8 mouse cellular contexts compared by ENCODE assay signal in the genomic region with DNA sequence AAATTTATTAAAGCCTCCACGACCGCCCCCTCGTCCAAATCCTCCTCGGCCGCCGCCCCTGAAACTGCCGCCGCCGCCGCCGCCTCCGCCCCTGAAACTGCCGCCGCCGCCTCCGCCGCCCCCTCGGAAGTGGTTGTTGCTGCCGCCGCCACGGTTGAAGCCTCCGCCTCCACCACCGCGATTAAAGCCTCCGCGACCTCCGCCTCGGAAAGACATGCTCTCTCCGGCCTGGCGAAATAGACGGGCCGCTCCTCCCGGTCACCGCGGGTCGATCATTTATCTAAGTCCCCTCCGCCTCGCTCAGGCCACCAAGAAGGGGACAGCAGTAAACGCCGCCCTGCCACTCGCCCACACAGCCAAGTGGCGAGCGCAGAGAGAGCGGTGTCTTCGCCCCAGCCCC. TPM values are rescaled to one million over a fixed set of nuclear protein-coding genes. Genes with fewer than 3 reads are reported as not detected.
DNase-seq lines count a peak whose midpoint lies in the region; ATAC-seq and TF ChIP-seq lines count a peak whose summit lies in the region.

No protein-coding gene starts in this region.

- no peak for TF ChIP-seq CTCF in kidney, adult 2 months (conservative IDR thresholded peaks at IDR 0.05; ENCODE audit: insufficient read depth, insufficient read length, low read depth, low read length)

- DNase-seq in kidney, adult 2 months: no peak
- no peak for DNase-seq in kidney, adult 8-10 months
- peak; percentile 44 for DNase-seq in NIH3T3 (ENCODE audit: low read depth)
- DNase-seq in midbrain, embryonic 11.5 days (ENCODE audit: low spot score, missing footprints): no peak
- DNase-seq in thymus, postnatal 4 days: peak; percentile 80
- DNase-seq in cerebellum, postnatal 36 days: no peak

- no peak for TF ChIP-seq POLR2A in kidney, adult 2 months (IDR thresholded peaks at IDR 0.05; ENCODE audit: low read depth, low read length)

- peaks cover 3% of the 10 kb centered on the region; the same call in 1 of the 2 replicates for H3K4me1 ChIP-seq in kidney, adult 2 months (ENCODE audit: control insufficient read depth, insufficient read depth, low read length)
- H3K4me1 ChIP-seq in forebrain, embryonic 15.5 days: peaks cover 15% of the 10 kb centered on the region
- peaks cover 12% of the 10 kb centered on the region for H3K4me1 ChIP-seq in limb, embryonic 12.5 days (replicated peaks)
- H3K4me1 ChIP-seq in midbrain, embryonic 11.5 days (ENCODE audit: control insufficient read depth, insufficient read depth, low read length): peaks cover 8% of the 10 kb centered on the region

- peak overlapping the region; percentile 66 for H3K9ac ChIP-seq in forebrain, embryonic 15.5 days (replicated peaks)
- peak overlapping the region; percentile 84 for H3K9ac ChIP-seq in limb, embryonic 12.5 days (replicated peaks)
- H3K9ac ChIP-seq in midbrain, embryonic 11.5 days (ENCODE audit: low read length): peak overlapping the region; percentile 78

- H3K9me3 ChIP-seq in forebrain, embryonic 15.5 days: no peaks in the 10 kb centered on the region
- no peaks in the 10 kb centered on the region for H3K9me3 ChIP-seq in limb, embryonic 12.5 days
- H3K9me3 ChIP-seq in midbrain, embryonic 11.5 days (ENCODE audit: control insufficient read depth, low read length): no peaks in the 10 kb centered on the region

- H3K27ac ChIP-seq in kidney, adult 2 months (ENCODE audit: insufficient read depth, low read depth, low read length): no peak overlapping the region
- H3K27ac ChIP-seq in forebrain, embryonic 15.5 days (replicated peaks): peak overlapping the region; percentile 91
- H3K27ac ChIP-seq in limb, embryonic 12.5 days: peak overlapping the region; percentile 90
- H3K27ac ChIP-seq in midbrain, embryonic 11.5 days (ENCODE audit: low read depth, low read length): peak overlapping the region; percentile 81

- peak overlapping the region; percentile 89 for H3K4me3 ChIP-seq in kidney, adult 2 months (ENCODE audit: insufficient read depth, low read depth, low read length)
- H3K4me3 ChIP-seq in forebrain, embryonic 15.5 days: peak overlapping the region; percentile 78
- peak overlapping the region; percentile 84 for H3K4me3 ChIP-seq in limb, embryonic 12.5 days (replicated peaks)
- peak overlapping the region; percentile 91 for H3K4me3 ChIP-seq in midbrain, embryonic 11.5 days (ENCODE audit: low read depth, low read length)

- H3K36me3 ChIP-seq in kidney, adult 2 months (ENCODE audit: control insufficient read depth, insufficient read depth, low read length): no peaks in the 10 kb centered on the region
- 0 out of 2 replicates have a peak, but pooled peaks cover 3% of the 10 kb centered on the region for H3K36me3 ChIP-seq in forebrain, embryonic 15.5 days
- peaks cover 25% of the 10 kb centered on the region for H3K36me3 ChIP-seq in limb, embryonic 12.5 days
- H3K36me3 ChIP-seq in midbrain, embryonic 11.5 days (ENCODE audit: control insufficient read depth, insufficient read depth, low read length): no peaks in the 10 kb centered on the region; the same call in 1 of the 2 replicates

- peak overlapping the region; percentile 66 for H3K4me2 ChIP-seq in forebrain, embryonic 15.5 days (replicated peaks)
- peak overlapping the region; percentile 76 for H3K4me2 ChIP-seq in limb, embryonic 12.5 days
- H3K4me2 ChIP-seq in midbrain, embryonic 11.5 days: peak overlapping the region; percentile 71

- ATAC-seq in forebrain, embryonic 15.5 days (replicated peaks): no peak
- ATAC-seq in limb, embryonic 12.5 days (ENCODE audit: insufficient number of reproducible peaks, insufficient read depth, low FRiP score, low TSS enrichment, low read depth): no peak
- no peak for ATAC-seq in midbrain, embryonic 11.5 days (ENCODE audit: low FRiP score)

- WGBS in kidney, adult 2 months: under 1% methylated on average over 45 of the region's 45 CpGs
- WGBS in forebrain, embryonic 15.5 days: 1% methylated on average over 45 of the region's 45 CpGs
- WGBS in limb, embryonic 12.5 days: 1% methylated on average over 45 of the region's 45 CpGs
- WGBS in midbrain, embryonic 11.5 days: under 1% methylated on average over 44 of the region's 45 CpGs

- H3K27me3 ChIP-seq in kidney, adult 2 months (replicated peaks; ENCODE audit: control insufficient read depth, insufficient read depth, low read length): no peaks in the 10 kb centered on the region
- 0 out of 2 replicates have a peak, but pooled peaks cover 2% of the 10 kb centered on the region for H3K27me3 ChIP-seq in forebrain, embryonic 15.5 days
- no peaks in the 10 kb centered on the region for H3K27me3 ChIP-seq in limb, embryonic 12.5 days
- no peaks in the 10 kb centered on the region for H3K27me3 ChIP-seq in midbrain, embryonic 11.5 days (ENCODE audit: control insufficient read depth, insufficient read depth, low read length)

RNA-seq across cellular contexts. Expression of gene Gar1, which starts 0.6 kb away (rescaled TPM):
- 16.0 and 28.6 TPM in 2 replicates for polyA plus RNA-seq in kidney, adult 2 months (2012; rRNA removed)
- 49.3 and 57.8 TPM in 2 replicates for polyA plus RNA-seq in forebrain, embryonic 15.5 days (2015; fragmentation: Nextera tagmentation; extraction: Ambion mirVana)
- 110 and 118 TPM in 2 replicates for polyA plus RNA-seq in limb, embryonic 12.5 days (2016; fragmentation: Nextera tagmentation; extraction: Ambion mirVana)
- polyA plus RNA-seq in midbrain, embryonic 11.5 days (2014; fragmentation: Nextera tagmentation; extraction: Ambion mirVana): 43.5 and 51.4 TPM in 2 replicates

RNA-seq across cellular contexts. Expression of gene Cfi, which starts 5.1 kb away (rescaled TPM):
- polyA plus RNA-seq in kidney, adult 2 months (2012; rRNA removed): 10.3 and 11.2 TPM in 2 replicates
- polyA plus RNA-seq in forebrain, embryonic 15.5 days (2015; fragmentation: Nextera tagmentation; extraction: Ambion mirVana): 0.23 and 0.28 TPM in 2 replicates
- polyA plus RNA-seq in limb, embryonic 12.5 days (2016; fragmentation: Nextera tagmentation; extraction: Ambion mirVana): 0.13 and 0.23 TPM in 2 replicates
- 0.40 and 0.44 TPM in 2 replicates for polyA plus RNA-seq in midbrain, embryonic 11.5 days (2014; fragmentation: Nextera tagmentation; extraction: Ambion mirVana)

RNA-seq across cellular contexts. Expression of gene Rrh, which starts 8.2 kb away (rescaled TPM):
- polyA plus RNA-seq in kidney, adult 2 months (2012; rRNA removed): not detected in 2 replicates
- polyA plus RNA-seq in forebrain, embryonic 15.5 days (2015; fragmentation: Nextera tagmentation; extraction: Ambion mirVana): 0.23 TPM in 1 of 2 replicates, not detected in the other
- 0.18 TPM in 1 of 2 replicates, not detected in the other for polyA plus RNA-seq in limb, embryonic 12.5 days (2016; fragmentation: Nextera tagmentation; extraction: Ambion mirVana)
- polyA plus RNA-seq in midbrain, embryonic 11.5 days (2014; fragmentation: Nextera tagmentation; extraction: Ambion mirVana): 0.12 TPM in 1 of 2 replicates, not detected in the other

RNA-seq across cellular contexts. Expression of gene Lrit3, which starts 26.8 kb away (rescaled TPM):
- polyA plus RNA-seq in kidney, adult 2 months (2012; rRNA removed): 0.16 and 0.33 TPM in 2 replicates
- not detected in 2 replicates for polyA plus RNA-seq in forebrain, embryonic 15.5 days (2015; fragmentation: Nextera tagmentation; extraction: Ambion mirVana)
- not detected in 2 replicates for polyA plus RNA-seq in limb, embryonic 12.5 days (2016; fragmentation: Nextera tagmentation; extraction: Ambion mirVana)
- polyA plus RNA-seq in midbrain, embryonic 11.5 days (2014; fragmentation: Nextera tagmentation; extraction: Ambion mirVana): not detected in 2 replicates

RNA-seq across cellular contexts. Expression of gene Pla2g12a, which starts 47.8 kb away (rescaled TPM):
- polyA plus RNA-seq in kidney, adult 2 months (2012; rRNA removed): 46.6 and 55.2 TPM in 2 replicates
- polyA plus RNA-seq in forebrain, embryonic 15.5 days (2015; fragmentation: Nextera tagmentation; extraction: Ambion mirVana): 32.2 and 32.3 TPM in 2 replicates
- polyA plus RNA-seq in limb, embryonic 12.5 days (2016; fragmentation: Nextera tagmentation; extraction: Ambion mirVana): 24.5 and 24.6 TPM in 2 replicates
- polyA plus RNA-seq in midbrain, embryonic 11.5 days (2014; fragmentation: Nextera tagmentation; extraction: Ambion mirVana): 27.6 and 27.9 TPM in 2 replicates

Comparison
In these comparisons a context has a peak if more than half of its experiments do, and no peak if none do; other contexts are left out.
1. DNase-seq: peak in NIH3T3 (single experiment) and thymus, postnatal 4 days (single experiment); none in kidney, adult 2 months (single experiment), kidney, adult 8-10 months (0 of 2), midbrain, embryonic 11.5 days (single experiment) and cerebellum, postnatal 36 days (0 of 2).
2. Peak in every context shown above with its lines, with median percentiles within 50 percentile points of each other: H3K4me3 ChIP-seq, H3K4me2 ChIP-seq and H3K9ac ChIP-seq.